Mouse (Mus musculus): ENCODE results near the gene Colca2. TPM values are rescaled to one million over a fixed set of nuclear protein-coding genes. Genes with fewer than 3 reads are reported as not detected.

Gene Colca2
- total RNA-seq, 1 experiment, result 0.27 TPM

DNA sequence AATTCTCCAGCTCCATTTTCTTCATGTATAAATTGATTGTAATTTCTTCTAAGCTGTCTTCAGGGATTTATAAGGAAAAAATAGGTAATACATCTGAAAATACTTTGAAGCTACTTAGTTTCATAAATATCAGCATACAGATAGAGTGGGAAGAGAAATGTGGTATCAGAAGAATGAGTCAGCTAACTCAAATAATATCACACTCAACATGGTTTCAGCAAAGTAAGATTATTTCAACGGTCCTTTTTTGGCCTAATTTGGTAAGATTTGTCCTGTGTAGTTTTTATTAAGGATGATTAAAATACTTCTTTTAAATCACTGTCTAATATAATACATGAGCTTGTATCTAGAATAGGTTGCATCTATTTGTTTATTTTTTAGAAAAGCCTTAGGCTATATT lies 41.7 kb upstream of the Colca2 start:
- H3K4me1 ChIP-seq (ENCODE audit: control insufficient read depth in 2 of 2, insufficient read depth in 2 of 2, low read length in 2 of 2, poor library complexity in 1 of 2), result no peaks in the 10 kb centered on the region
- TF ChIP-seq CHD2 (IDR thresholded peaks at IDR 0.05; ENCODE audit: low read depth, low read length) (no peak), MAFK (IDR thresholded peaks at IDR 0.05; ENCODE audit: insufficient read depth, low read depth, low read length) (no peak)
- no peak overlapping the region for H3K27ac ChIP-seq (ENCODE audit: insufficient read depth, low read depth, low read length, poor library complexity, severe bottlenecking)
- no peak overlapping the region for H3K9ac ChIP-seq (ENCODE audit: insufficient read depth, low read depth, low read length, poor library complexity, severe bottlenecking)
- no peak overlapping the region for H3K4me3 ChIP-seq (ENCODE audit: insufficient read depth in 1 of 2, low read depth in 1 of 2, low read length in 2 of 2, poor library complexity in 1 of 2, severe bottlenecking in 1 of 2)
- in situ Hi-C loops (cut with MboI; ENCODE audit: low sequenced_read_pairs in 2 of 2, unreplicated experiment in 2 of 2), result no loop called here
- H3K9me3 ChIP-seq (ENCODE audit: control insufficient read depth, insufficient read depth, low read depth, low read length), result no peaks in the 10 kb centered on the region
- H3K36me3 ChIP-seq (ENCODE audit: control insufficient read depth, insufficient read depth, low read length, poor library complexity, severe bottlenecking), result no peaks in the 10 kb centered on the region
- no peak for DNase-seq (ENCODE audit: low read depth, low spot score)

GRCm38 (mm10) chr9:51318246-51318645 lies 39.9 kb upstream of the Colca2 start:
- no peaks in the 10 kb centered on the region for H3K36me3 ChIP-seq (ENCODE audit: control insufficient read depth, insufficient read depth, low read length, poor library complexity, severe bottlenecking)
- H3K27ac ChIP-seq (ENCODE audit: insufficient read depth, low read depth, low read length, poor library complexity, severe bottlenecking), result no peak overlapping the region
- no peaks in the 10 kb centered on the region for H3K4me1 ChIP-seq (ENCODE audit: control insufficient read depth in 2 of 2, insufficient read depth in 2 of 2, low read length in 2 of 2, poor library complexity in 1 of 2)
- H3K9ac ChIP-seq (ENCODE audit: insufficient read depth, low read depth, low read length, poor library complexity, severe bottlenecking), result no peak overlapping the region
- H3K9me3 ChIP-seq (ENCODE audit: control insufficient read depth, insufficient read depth, low read depth, low read length), result no peaks in the 10 kb centered on the region
- TF ChIP-seq MAFK (IDR thresholded peaks at IDR 0.05; ENCODE audit: insufficient read depth, low read depth, low read length) (no peak), ZNF384 (IDR thresholded peaks at IDR 0.05; ENCODE audit: low read depth, low read length) (no peak), ZC3H11A (IDR thresholded peaks at IDR 0.05; ENCODE audit: borderline replicate concordance, low read depth, low read length) (no peak), CHD2 (IDR thresholded peaks at IDR 0.05; ENCODE audit: low read depth, low read length) (no peak), HCFC1 (IDR thresholded peaks at IDR 0.05; ENCODE audit: borderline replicate concordance, insufficient read depth, low read length) (no peak)
- DNase-seq (ENCODE audit: low read depth, low spot score), result no peak
- in situ Hi-C loops (cut with MboI; ENCODE audit: low sequenced_read_pairs in 2 of 2, unreplicated experiment in 2 of 2), result no loop called here
- H3K4me3 ChIP-seq (ENCODE audit: insufficient read depth in 1 of 2, low read depth in 1 of 2, low read length in 2 of 2, poor library complexity in 1 of 2, severe bottlenecking in 1 of 2), result no peak overlapping the region

GRCm38 (mm10) chr9:51317322-51317721 lies 39.0 kb upstream of the Colca2 start:
- no peaks in the 10 kb centered on the region for H3K9me3 ChIP-seq (ENCODE audit: control insufficient read depth, insufficient read depth, low read depth, low read length)
- in situ Hi-C loops (cut with MboI; ENCODE audit: low sequenced_read_pairs in 2 of 2, unreplicated experiment in 2 of 2), result no loop called here
- no peak for DNase-seq (ENCODE audit: low read depth, low spot score)
- no peaks in the 10 kb centered on the region for H3K4me1 ChIP-seq (ENCODE audit: control insufficient read depth in 2 of 2, insufficient read depth in 2 of 2, low read length in 2 of 2, poor library complexity in 1 of 2)
- H3K36me3 ChIP-seq (ENCODE audit: control insufficient read depth, insufficient read depth, low read length, poor library complexity, severe bottlenecking), result no peaks in the 10 kb centered on the region
- no peak for TF ChIP-seq ZC3H11A (IDR thresholded peaks at IDR 0.05; ENCODE audit: borderline replicate concordance, low read depth, low read length)
- TF ChIP-seq ZNF384 (IDR thresholded peaks at IDR 0.05; ENCODE audit: low read depth, low read length), result no peak
- TF ChIP-seq MAFK (IDR thresholded peaks at IDR 0.05; ENCODE audit: insufficient read depth, low read depth, low read length), result no peak
- no peak for TF ChIP-seq HCFC1 (IDR thresholded peaks at IDR 0.05; ENCODE audit: borderline replicate concordance, insufficient read depth, low read length)
- no peak for TF ChIP-seq CHD2 (IDR thresholded peaks at IDR 0.05; ENCODE audit: low read depth, low read length)
- no peak overlapping the region for H3K4me3 ChIP-seq (ENCODE audit: insufficient read depth in 1 of 2, low read depth in 1 of 2, low read length in 2 of 2, poor library complexity in 1 of 2, severe bottlenecking in 1 of 2)
- H3K9ac ChIP-seq (ENCODE audit: insufficient read depth, low read depth, low read length, poor library complexity, severe bottlenecking), result no peak overlapping the region
- H3K27ac ChIP-seq (ENCODE audit: insufficient read depth, low read depth, low read length, poor library complexity, severe bottlenecking), result no peak overlapping the region

DNA sequence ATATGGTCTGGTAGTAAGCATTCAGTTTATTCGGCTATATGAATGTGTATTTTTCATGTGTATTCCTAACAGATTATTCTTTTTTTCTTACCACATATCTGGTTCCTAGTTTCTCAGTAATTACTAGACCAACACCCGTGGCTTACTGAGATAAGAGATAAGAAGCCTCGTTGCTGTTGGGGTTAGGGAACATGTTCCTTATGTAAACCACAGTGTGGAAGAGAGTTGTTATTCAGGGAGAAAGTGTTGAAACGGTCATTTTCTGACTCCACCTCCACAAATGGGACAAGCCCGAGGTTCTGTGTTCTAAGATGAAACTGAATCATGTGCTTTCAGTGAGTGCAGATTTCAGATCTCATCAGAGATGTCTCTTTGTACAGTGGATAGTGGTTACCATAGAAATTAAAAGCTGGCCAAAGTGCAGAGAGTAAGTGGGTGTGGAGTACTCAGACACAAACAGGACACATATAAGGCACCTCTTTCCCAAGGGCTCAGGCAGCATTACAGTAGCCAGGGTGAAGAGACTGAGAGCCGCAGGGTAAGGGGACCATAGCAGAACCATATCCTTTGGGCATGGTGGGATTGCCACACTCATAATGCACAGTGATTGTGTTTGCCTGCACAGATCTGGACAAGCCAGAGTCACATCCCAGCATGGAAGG lies 37.2 kb upstream of the Colca2 start:
- H3K9ac ChIP-seq (ENCODE audit: insufficient read depth, low read depth, low read length, poor library complexity, severe bottlenecking), result no peak overlapping the region
- TF ChIP-seq CHD2 (IDR thresholded peaks at IDR 0.05; ENCODE audit: low read depth, low read length) (no peak), MAFK (IDR thresholded peaks at IDR 0.05; ENCODE audit: insufficient read depth, low read depth, low read length) (no peak), HCFC1 (IDR thresholded peaks at IDR 0.05; ENCODE audit: borderline replicate concordance, insufficient read depth, low read length) (no peak), ZNF384 (IDR thresholded peaks at IDR 0.05; ENCODE audit: low read depth, low read length) (no peak), ZC3H11A (IDR thresholded peaks at IDR 0.05; ENCODE audit: borderline replicate concordance, low read depth, low read length) (no peak)
- no peaks in the 10 kb centered on the region for H3K4me1 ChIP-seq (ENCODE audit: control insufficient read depth in 2 of 2, insufficient read depth in 2 of 2, low read length in 2 of 2, poor library complexity in 1 of 2)
- in situ Hi-C loops (cut with MboI; ENCODE audit: low sequenced_read_pairs in 2 of 2, unreplicated experiment in 2 of 2), result no loop called here
- no peak overlapping the region for H3K4me3 ChIP-seq (ENCODE audit: insufficient read depth in 1 of 2, low read depth in 1 of 2, low read length in 2 of 2, poor library complexity in 1 of 2, severe bottlenecking in 1 of 2)
- no peak overlapping the region; the same call in 1 of the 2 replicates for H3K27ac ChIP-seq (ENCODE audit: insufficient read depth, low read depth, low read length, poor library complexity, severe bottlenecking)
- H3K36me3 ChIP-seq (ENCODE audit: control insufficient read depth, insufficient read depth, low read length, poor library complexity, severe bottlenecking), result no peaks in the 10 kb centered on the region
- DNase-seq (ENCODE audit: low read depth, low spot score), result no peak
- H3K9me3 ChIP-seq (ENCODE audit: control insufficient read depth, insufficient read depth, low read depth, low read length), result no peaks in the 10 kb centered on the region

Measured in ES-E14 (cell line).